Mouse (Mus musculus): ENCODE results near the gene Sgtb.

DNA sequence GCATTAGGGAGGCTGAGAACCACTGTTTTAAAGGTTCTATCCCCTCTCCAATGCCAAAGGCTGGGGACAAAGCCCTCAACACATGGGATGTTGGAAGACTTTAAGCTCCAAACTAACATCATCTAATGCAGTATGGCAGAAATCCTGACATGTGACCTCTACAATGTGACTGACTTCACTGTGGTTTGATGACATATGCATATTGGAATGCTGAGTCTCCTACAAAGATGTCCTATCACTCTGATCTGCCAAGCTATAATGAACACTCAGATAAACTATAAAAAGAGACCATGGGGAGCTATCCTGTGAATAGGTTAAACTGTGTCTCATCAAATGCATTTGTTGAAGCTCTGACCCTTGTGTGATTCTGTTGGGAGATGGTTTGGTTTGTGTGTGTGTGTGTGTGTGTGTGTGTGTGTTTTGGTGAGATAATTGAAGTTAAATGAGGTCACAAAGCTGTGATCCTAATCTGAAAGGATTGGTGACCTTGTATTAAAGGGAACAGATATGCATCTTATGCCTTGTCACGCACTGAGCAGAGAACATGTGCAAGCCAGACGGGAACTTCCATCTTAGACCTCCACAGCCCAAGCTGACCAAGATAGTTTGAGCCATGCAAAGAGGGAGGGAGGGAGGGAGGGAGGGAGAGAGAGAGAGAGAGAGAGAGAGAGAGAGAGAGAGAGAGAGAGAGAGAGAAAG is 43.7 kb upstream of the Sgtb start:
- no peak for TF ChIP-seq CTCF (IDR thresholded peaks at IDR 0.05; ENCODE audit: extremely low read depth, insufficient read length, insufficient replicate concordance, low read depth, low read length)
- no peak for TF ChIP-seq POLR2A (IDR thresholded peaks at IDR 0.05; ENCODE audit: low read depth, low read length)

All from small intestine, adult 2 months (tissue).